Mouse (Mus musculus) stomach, embryonic 16.5 days (tissue): ENCODE measurements around the gene Elmod3. TPM values are rescaled to one million over a fixed set of nuclear protein-coding genes. Genes with fewer than 3 reads are reported as not detected.
"Not testable (repeated sequence)": the region's sequence is repeated elsewhere in the genome, so short reads cannot be mapped to it uniquely, and the experiment has no call there.

Experiments used
- ATAC-seq: fragments of 200-750 bp; cut with Nextera tagmentation; 2 replicates; pipeline ENCODE4 v1.8.0; 2017; ENCODE audit warnings: moderate number of reproducible peaks, moderate TSS enrichment; ENCODE audit not compliant: insufficient read depth, low FRiP score
- H3K27ac ChIP-seq: fragments of 300-500 bp; sonication (generic); 2 replicates; pipeline ENCODE4 v1.5.1; 2014; ENCODE audit warnings: low read length
- H3K27me3 ChIP-seq: fragments of 300-500 bp; sonication (generic); 2 replicates; pipeline ENCODE4 v1.6.1; 2014; ENCODE audit warnings: low read length, control low read depth, mixed read lengths; ENCODE audit not compliant: control insufficient read depth, insufficient read depth
- H3K36me3 ChIP-seq: fragments of 300-500 bp; sonication (generic); 2 replicates; pipeline ENCODE4 v1.6.1; 2014; ENCODE audit warnings: low read length; ENCODE audit not compliant: control insufficient read depth, insufficient read depth
- H3K4me1 ChIP-seq: fragments of 300-500 bp; sonication (generic); 2 replicates; pipeline ENCODE4 v1.6.1; 2014; ENCODE audit warnings: low read length, control low read depth, mixed read lengths; ENCODE audit not compliant: control insufficient read depth, insufficient read depth
- H3K4me2 ChIP-seq: fragments of 300-500 bp; sonication (generic); 2 replicates; pipeline ENCODE4 v1.6.1; 2014; ENCODE audit warnings: low read depth, low read length, mixed read lengths
- H3K4me3 ChIP-seq: fragments of 300-500 bp; sonication (generic); replicated peaks from 2 replicates; pipeline ENCODE4 v1.5.1; 2014; ENCODE audit warnings: mild to moderate bottlenecking, low read length
- H3K9ac ChIP-seq: fragments of 300-500 bp; sonication (generic); 2 replicates; pipeline ENCODE4 v1.6.1; 2014; ENCODE audit warnings: low read length
- H3K9me3 ChIP-seq: fragments of 300-500 bp; sonication (generic); replicated peaks from 2 replicates; pipeline ENCODE4 v1.6.1; 2016; ENCODE audit warnings: low read length, control low read depth; ENCODE audit not compliant: control insufficient read depth
- WGBS: fragments of 180-500 bp; shearing (Covaris S2); extraction: QIAGEN DNeasy Blood & Tissue Kit; methylation state at CpG from one replicate; pipeline ENCODE4 v1.1.7; 2014; 5-methylcytosine and 5-hydroxymethylcytosine counted together
- polyA plus RNA-seq: library from polyadenylated mRNA; unstranded; fragments of >200 nt; fragmentation: Nextera tagmentation; extraction: Ambion mirVana; gene quantifications from 2 replicates; pipeline ENCODE4 v1.2.1, GENCODE M21; 2015

Elmod3 gene
- polyA plus RNA-seq, 1 experiment from 2014 or later: 19.6 TPM

- peaks cover 7% of the 10 kb centered on the region; the same call in 1 of the 2 replicates for H3K4me1 ChIP-seq
- peak overlapping the region; percentile 60 for H3K4me3 ChIP-seq
- no peak overlapping the region; the same call in 1 of the 2 replicates for H3K27ac ChIP-seq
- H3K9ac ChIP-seq: peak overlapping the region; percentile 73
- WGBS: under 1% methylated on average over 16 of the region's 16 CpGs
- peak overlapping the region; percentile 68 for H3K4me2 ChIP-seq
- H3K36me3 ChIP-seq: no peaks in the 10 kb centered on the region
- no peaks in the 10 kb centered on the region for H3K9me3 ChIP-seq
- H3K27me3 ChIP-seq: no peaks in the 10 kb centered on the region
- ATAC-seq: peak; percentile 97
These were observed 59.6 kb downstream of the Elmod3 start for GRCm38 (mm10) chr6:72538562-72539031.

- Histone ChIP-seq H3K27ac (no peak overlapping the region; the same call in 1 of the 2 replicates), H3K27me3 (no peaks in the 10 kb centered on the region), H3K4me2 (peak overlapping the region; percentile 68), H3K9ac (peak overlapping the region; percentile 73), H3K4me1 (peaks cover 7% of the 10 kb centered on the region; the same call in 1 of the 2 replicates), H3K36me3 (no peaks in the 10 kb centered on the region), H3K9me3 (no peaks in the 10 kb centered on the region), H3K4me3 (peak overlapping the region; percentile 60)
- peak; percentile 1; the same call in 1 of the 2 replicates for ATAC-seq
- 43% methylated on average over 10 of the region's 10 CpGs for WGBS
These were observed 60.2 kb downstream of the Elmod3 start for GRCm38 (mm10) chr6:72537998-72538500.

DNA sequence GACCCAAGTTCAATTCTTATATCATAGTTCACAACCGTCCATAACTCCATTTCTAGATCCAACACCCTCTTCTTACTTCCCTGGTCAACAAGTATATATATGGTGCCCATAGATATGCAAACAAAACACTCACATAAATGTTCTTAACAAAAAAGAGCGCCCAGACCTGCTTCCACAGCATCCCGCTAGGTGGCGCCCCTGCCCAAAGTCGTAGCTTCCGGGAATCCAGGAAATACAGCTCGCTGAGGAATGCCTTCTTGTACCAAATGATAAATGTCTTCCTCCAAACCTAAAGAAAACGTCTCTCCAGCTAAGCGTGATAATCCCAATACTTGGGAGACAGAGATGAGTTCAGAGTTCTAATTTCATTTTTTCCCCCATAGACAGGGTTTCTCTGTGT lies 63.0 kb downstream of the Elmod3 start:
- no peak overlapping the region for H3K27ac ChIP-seq
- ATAC-seq: no peak
- H3K4me1 ChIP-seq: peaks cover 7% of the 10 kb centered on the region; the same call in 1 of the 2 replicates
- H3K27me3 ChIP-seq: no peaks in the 10 kb centered on the region
- H3K9me3 ChIP-seq: no peaks in the 10 kb centered on the region
- no peaks in the 10 kb centered on the region for H3K36me3 ChIP-seq
- 7% methylated on average over 9 of the region's 9 CpGs for WGBS
- H3K9ac ChIP-seq: 0 out of 2 replicates have a peak overlapping the region, but pooled peaks have one; percentile 27
- no peak overlapping the region for H3K4me3 ChIP-seq
- H3K4me2 ChIP-seq: peak overlapping the region; percentile 41

- H3K36me3 ChIP-seq: no peaks in the 10 kb centered on the region
- H3K27ac ChIP-seq: 0 out of 2 replicates have a peak overlapping the region, but pooled peaks have one; percentile 7
- no peak overlapping the region for H3K4me3 ChIP-seq
- H3K4me2 ChIP-seq: no peak overlapping the region
- WGBS: 41% methylated on average over 9 of the region's 9 CpGs
- ATAC-seq: 0 out of 2 replicates have a peak, but pooled peaks have one; percentile 18
- H3K9me3 ChIP-seq: no peaks in the 10 kb centered on the region
- H3K27me3 ChIP-seq: no peaks in the 10 kb centered on the region
- peaks cover 7% of the 10 kb centered on the region; the same call in 1 of the 2 replicates for H3K4me1 ChIP-seq
- no peak overlapping the region for H3K9ac ChIP-seq
These were observed 64.0 kb downstream of the Elmod3 start for GRCm38 (mm10) chr6:72534035-72534809.

GRCm38 (mm10) chr6:72533555-72533954 lies 64.7 kb downstream of the Elmod3 start:
- not testable (repeated sequence) for H3K4me3 ChIP-seq, H3K36me3 ChIP-seq, H3K27me3 ChIP-seq, H3K4me2 ChIP-seq, H3K4me1 ChIP-seq, H3K9ac ChIP-seq, H3K9me3 ChIP-seq
- H3K27ac ChIP-seq: 0 out of 2 replicates have a peak overlapping the region, but pooled peaks have one; percentile 7
- ATAC-seq: 0 out of 2 replicates have a peak, but pooled peaks have one; percentile 31
- WGBS: 21% methylated on average over 1 of the region's 1 CpGs

- 0 out of 2 replicates have a peak, but pooled peaks cover 2% of the 10 kb centered on the region for H3K4me1 ChIP-seq
- no peaks in the 10 kb centered on the region for H3K9me3 ChIP-seq
- H3K36me3 ChIP-seq: no peaks in the 10 kb centered on the region
- no peak overlapping the region for H3K4me3 ChIP-seq
- ATAC-seq: no peak
- no peak overlapping the region for H3K9ac ChIP-seq
- no peak overlapping the region for H3K4me2 ChIP-seq
- no peaks in the 10 kb centered on the region for H3K27me3 ChIP-seq
- 75% methylated on average over 4 of the region's 4 CpGs for WGBS
- no peak overlapping the region for H3K27ac ChIP-seq
These were observed 65.6 kb downstream of the Elmod3 start for GRCm38 (mm10) chr6:72532580-72532979.

DNA sequence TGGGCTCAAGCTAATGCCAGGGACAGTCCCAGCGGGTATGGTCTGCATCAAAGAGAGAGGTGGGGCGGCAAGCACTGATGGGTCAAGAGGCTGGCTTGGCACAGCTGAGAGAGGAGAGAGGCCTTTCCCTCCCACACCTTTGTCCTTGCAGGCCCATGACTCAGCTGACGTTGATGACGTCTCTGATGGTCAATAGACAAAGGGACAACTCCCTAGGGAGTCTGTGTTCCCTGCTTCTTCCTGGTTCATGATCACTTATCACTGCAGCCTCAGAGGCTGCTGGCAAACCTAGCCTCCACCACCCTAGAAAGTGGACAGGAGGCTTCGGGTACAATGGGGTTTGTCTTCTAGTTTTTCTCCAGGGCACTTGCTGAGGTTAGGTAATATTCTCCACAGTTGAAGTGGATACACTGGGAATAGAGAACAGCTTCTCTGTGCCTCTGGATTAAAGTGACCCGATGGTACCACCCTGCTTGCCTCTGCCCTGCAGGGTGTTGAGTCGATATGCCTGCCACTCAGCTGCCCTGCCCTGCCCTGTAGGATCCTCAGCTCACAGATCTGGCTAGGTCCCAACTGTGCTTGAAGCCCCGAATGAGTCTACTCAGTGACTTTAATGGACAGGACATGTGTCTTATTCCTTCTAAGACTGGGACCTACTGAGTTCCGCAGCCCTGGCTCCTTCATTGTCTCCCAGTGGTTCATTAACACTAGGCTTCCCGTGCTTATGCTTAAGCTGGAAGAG lies 69.6 kb downstream of the Elmod3 start:
- H3K9ac ChIP-seq: no peak overlapping the region
- 73% methylated on average over 10 of the region's 10 CpGs for WGBS
- H3K36me3 ChIP-seq: no peaks in the 10 kb centered on the region
- no peak overlapping the region for H3K4me2 ChIP-seq
- peak; percentile 67 for ATAC-seq
- H3K9me3 ChIP-seq: no peaks in the 10 kb centered on the region
- no peaks in the 10 kb centered on the region for H3K27me3 ChIP-seq
- H3K4me3 ChIP-seq: no peak overlapping the region
- H3K4me1 ChIP-seq: no peaks in the 10 kb centered on the region
- no peak overlapping the region for H3K27ac ChIP-seq

DNA sequence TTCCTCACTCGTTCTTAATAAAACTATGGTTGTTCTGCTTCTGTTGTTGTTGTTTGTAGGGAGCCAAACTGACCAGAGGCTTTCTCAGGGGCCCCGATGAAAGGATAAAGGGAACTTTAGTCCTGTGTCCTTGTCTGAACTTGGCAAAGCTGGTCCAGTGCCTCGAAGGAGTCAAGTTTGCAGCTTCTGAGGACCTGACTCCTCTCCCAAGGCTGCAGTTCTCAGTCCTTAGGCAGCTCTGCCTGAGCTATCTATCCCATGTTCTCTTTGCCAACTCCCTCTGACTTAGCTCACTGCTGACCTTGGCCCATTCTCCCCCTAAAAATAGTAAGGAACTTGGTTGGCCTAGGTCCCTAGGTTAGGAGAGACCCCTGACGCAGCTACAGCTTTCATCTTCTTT lies 71.1 kb downstream of the Elmod3 start:
- H3K27ac ChIP-seq: no peak overlapping the region
- no peak for ATAC-seq
- 82% methylated on average over 4 of the region's 4 CpGs for WGBS

More for the DNA sequence above, 71.1 kb downstream of the Elmod3 start:
- no peak overlapping the region for H3K4me2 ChIP-seq
- no peaks in the 10 kb centered on the region for H3K4me1 ChIP-seq
- H3K9ac ChIP-seq: no peak overlapping the region
- no peak overlapping the region for H3K4me3 ChIP-seq
- H3K9me3 ChIP-seq: no peaks in the 10 kb centered on the region
- H3K36me3 ChIP-seq: no peaks in the 10 kb centered on the region
- no peaks in the 10 kb centered on the region for H3K27me3 ChIP-seq
